Mouse (Mus musculus) ES-E14 (cell line): ENCODE measurements around the gene Khnyn. TPM values are rescaled to one million over a fixed set of nuclear protein-coding genes. Genes with fewer than 3 reads are reported as not detected.

ENCODE experiments used
- DNase-seq: peaks from one replicate; pipeline ENCODE4 v3.0.0-alpha.2; 2013; ENCODE audit warnings: low read depth, low spot score
- H3K27ac ChIP-seq: 2 replicates; pipeline ENCODE4 v1.5.1; 2012; ENCODE audit warnings: low read depth, mild to moderate bottlenecking, low read length, moderate library complexity, mixed read lengths; ENCODE audit not compliant: poor library complexity, insufficient read depth, severe bottlenecking
- H3K36me3 ChIP-seq: 2 replicates; pipeline ENCODE4 v1.6.1; 2012; ENCODE audit warnings: mild to moderate bottlenecking, low read length, moderate library complexity, mixed read lengths; ENCODE audit not compliant: control insufficient read depth, poor library complexity, insufficient read depth, severe bottlenecking
- H3K4me1 ChIP-seq, 2 experiments: fragments of 150-350 bp in 1 of 2; sonication (generic) in 1 of 2; 2 replicates each; pipeline ENCODE4 v1.6.1; 2012; ENCODE audit warnings: low read length in 2 of 2, mild to moderate bottlenecking in 1 of 2, mixed read lengths in 1 of 2; ENCODE audit not compliant: control insufficient read depth in 2 of 2, insufficient read depth in 2 of 2, poor library complexity in 1 of 2
- H3K4me3 ChIP-seq, 2 experiments: fragments of 150-350 bp in 1 of 2; sonication (generic) in 1 of 2; 2 replicates each; pipeline ENCODE4 v1.5.1; 2012; ENCODE audit warnings: low read length in 2 of 2, low read depth in 1 of 2, mild to moderate bottlenecking in 1 of 2, mixed read lengths in 1 of 2; ENCODE audit not compliant: insufficient read depth in 1 of 2, poor library complexity in 1 of 2, severe bottlenecking in 1 of 2
- H3K9ac ChIP-seq: 2 replicates; pipeline ENCODE4 v1.6.1; 2012; ENCODE audit warnings: low read depth, mild to moderate bottlenecking, low read length, mixed read lengths; ENCODE audit not compliant: poor library complexity, insufficient read depth, severe bottlenecking
- H3K9me3 ChIP-seq: fragments of 150-350 bp; sonication (generic); 2 replicates; pipeline ENCODE4 v1.6.1; 2012; ENCODE audit warnings: low read depth, mild to moderate bottlenecking, low read length; ENCODE audit not compliant: control insufficient read depth, insufficient read depth
- CHD2 ChIP-seq: IDR thresholded peaks from 2 replicates; pipeline ENCODE4 v1.6.1; 2014; ENCODE audit warnings: mild to moderate bottlenecking, low read depth, low read length, inconsistent platforms
- HCFC1 ChIP-seq: IDR thresholded peaks from 2 replicates; pipeline ENCODE4 v1.6.1; 2012; ENCODE audit warnings: low read length, inconsistent platforms, borderline replicate concordance; ENCODE audit not compliant: insufficient read depth
- MAFK ChIP-seq: IDR thresholded peaks from 2 replicates; pipeline ENCODE4 v1.6.1; 2014; ENCODE audit warnings: mild to moderate bottlenecking, low read depth, low read length, inconsistent platforms; ENCODE audit not compliant: insufficient read depth
- ZC3H11A ChIP-seq: IDR thresholded peaks from 2 replicates; pipeline ENCODE4 v1.6.1; 2012; ENCODE audit warnings: low read depth, mild to moderate bottlenecking, inconsistent platforms, low read length, borderline replicate concordance
- ZNF384 ChIP-seq: IDR thresholded peaks from 2 replicates; pipeline ENCODE4 v1.6.1; 2012; ENCODE audit warnings: low read depth, low read length, inconsistent platforms
- in situ Hi-C, 2 experiments: fragments of 600-800 bp; cut with MboI; formaldehyde crosslinking; loops; one replicate each; pipeline ENCODE4 v1.15.1; 2025; ENCODE audit warnings: low sequenced_read_pairs in 2 of 2, inconsistent platforms in 1 of 2; ENCODE audit not compliant: unreplicated experiment in 2 of 2
- total RNA-seq: library from RNA; depleted of rRNA; stranded (reverse); fragments of 300-350 nt; gene quantifications from 2 replicates; pipeline ENCODE4 v1.2.3, GENCODE M21; 2012

Gene Khnyn
- total RNA-seq, 1 experiment, result 7.2 TPM

DNA sequence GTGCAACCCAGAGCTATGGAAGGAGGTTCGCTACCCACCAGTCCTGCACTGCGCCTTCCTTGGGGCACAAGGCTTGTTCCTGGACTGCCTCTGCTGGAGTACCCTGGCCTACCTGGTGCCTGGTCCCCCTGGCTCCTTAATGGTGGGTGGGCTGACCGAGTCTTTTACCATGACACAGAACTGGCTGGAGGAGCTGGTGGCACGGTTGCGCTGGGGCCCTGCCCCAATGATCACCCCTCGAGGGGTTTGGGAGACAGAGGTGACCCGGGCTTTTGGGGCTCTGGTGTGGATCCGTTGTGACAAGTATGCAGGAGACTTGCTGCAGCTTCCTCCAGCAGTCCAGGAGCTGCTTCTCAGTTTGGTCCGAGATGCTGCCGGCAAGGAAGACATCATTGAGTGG, 21.8 kb upstream of the Khnyn start:
- Histone ChIP-seq H3K27ac (no peak overlapping the region), H3K4me1 (peaks cover 4 to 6% of the 10 kb centered on the region in 2 experiments; a peak in 3 of 4 replicates), H3K36me3 (peaks cover 17% of the 10 kb centered on the region), H3K9ac (peak overlapping the region; percentile 3; the same call in 1 of the 2 replicates), H3K9me3 (no peaks in the 10 kb centered on the region), H3K4me3 (peak overlapping the region; percentile 10 to 61; a peak in 2 of 4 replicates)
- TF ChIP-seq MAFK (no peak), ZC3H11A (no peak), CHD2 (no peak), HCFC1 (no peak), ZNF384 (no peak)
- in situ Hi-C loops, result no loop called here
- no peak for DNase-seq

DNA sequence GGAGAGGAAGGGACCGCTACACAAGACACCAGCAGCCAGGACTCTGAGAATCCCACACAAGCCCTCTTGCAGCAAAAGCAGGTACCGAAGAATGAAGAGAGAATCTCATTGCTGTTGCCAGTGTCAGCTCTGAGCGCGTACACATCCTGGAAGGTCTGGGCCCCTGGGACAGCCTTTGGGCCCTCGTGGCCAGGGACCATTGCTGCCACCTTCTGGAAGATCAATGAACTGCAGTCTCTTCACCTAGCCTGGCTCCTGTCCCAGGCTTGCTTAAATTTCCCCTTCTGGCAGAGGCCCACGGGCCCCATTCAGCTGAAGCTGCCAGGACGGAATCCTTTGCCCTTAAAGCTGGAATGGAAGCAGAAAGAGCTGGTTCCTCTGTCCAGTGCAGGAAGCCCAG, 21.0 kb upstream of the Khnyn start:
- Histone ChIP-seq H3K9me3 (no peaks in the 10 kb centered on the region), H3K4me3 (peak overlapping the region; percentile 10 to 61), H3K36me3 (peaks cover 17% of the 10 kb centered on the region), H3K27ac (no peak overlapping the region), H3K4me1 (peaks cover 4 to 6% of the 10 kb centered on the region in 2 experiments; a peak in 3 of 4 replicates), H3K9ac (peak overlapping the region; percentile 3; the same call in 1 of the 2 replicates)
- DNase-seq, result peak; percentile 78
- TF ChIP-seq ZC3H11A, result peak; percentile 58; the same call in 1 of the 2 replicates
- no peak; the same call in 1 of the 2 replicates for TF ChIP-seq HCFC1
- in situ Hi-C loops, result no loop called here

DNA sequence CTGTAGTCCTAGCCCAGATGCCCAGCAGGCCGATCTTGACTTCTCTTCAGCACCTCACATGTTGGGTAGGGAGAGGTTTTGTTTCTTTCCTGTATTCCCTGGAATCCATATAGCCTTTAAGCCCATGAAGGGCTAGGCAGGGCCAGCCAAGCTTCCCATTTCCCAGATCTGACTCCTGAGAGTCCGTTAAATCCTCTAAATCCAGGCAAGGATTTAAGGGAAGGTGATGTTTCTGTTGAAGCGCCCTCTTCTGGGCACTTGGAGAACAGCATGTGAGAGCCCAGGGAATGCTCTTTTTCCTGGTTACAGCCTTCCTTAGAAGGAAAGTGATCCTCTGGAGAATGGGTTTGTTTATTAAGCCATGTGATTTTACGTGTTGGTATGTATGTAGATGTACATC, 17.8 kb upstream of the Khnyn start:
- peak; percentile 63 for DNase-seq
- Histone ChIP-seq H3K9me3 (no peaks in the 10 kb centered on the region), H3K4me1 (peaks cover 4 to 8% of the 10 kb centered on the region in 2 experiments; a peak in 3 of 4 replicates), H3K9ac (no peak overlapping the region), H3K4me3 (no peak overlapping the region), H3K27ac (no peak overlapping the region), H3K36me3 (peaks cover 37% of the 10 kb centered on the region)
- in situ Hi-C loops, result no loop called here
- TF ChIP-seq ZC3H11A (peak; percentile 13; the same call in 1 of the 2 replicates), ZNF384 (no peak)

DNA sequence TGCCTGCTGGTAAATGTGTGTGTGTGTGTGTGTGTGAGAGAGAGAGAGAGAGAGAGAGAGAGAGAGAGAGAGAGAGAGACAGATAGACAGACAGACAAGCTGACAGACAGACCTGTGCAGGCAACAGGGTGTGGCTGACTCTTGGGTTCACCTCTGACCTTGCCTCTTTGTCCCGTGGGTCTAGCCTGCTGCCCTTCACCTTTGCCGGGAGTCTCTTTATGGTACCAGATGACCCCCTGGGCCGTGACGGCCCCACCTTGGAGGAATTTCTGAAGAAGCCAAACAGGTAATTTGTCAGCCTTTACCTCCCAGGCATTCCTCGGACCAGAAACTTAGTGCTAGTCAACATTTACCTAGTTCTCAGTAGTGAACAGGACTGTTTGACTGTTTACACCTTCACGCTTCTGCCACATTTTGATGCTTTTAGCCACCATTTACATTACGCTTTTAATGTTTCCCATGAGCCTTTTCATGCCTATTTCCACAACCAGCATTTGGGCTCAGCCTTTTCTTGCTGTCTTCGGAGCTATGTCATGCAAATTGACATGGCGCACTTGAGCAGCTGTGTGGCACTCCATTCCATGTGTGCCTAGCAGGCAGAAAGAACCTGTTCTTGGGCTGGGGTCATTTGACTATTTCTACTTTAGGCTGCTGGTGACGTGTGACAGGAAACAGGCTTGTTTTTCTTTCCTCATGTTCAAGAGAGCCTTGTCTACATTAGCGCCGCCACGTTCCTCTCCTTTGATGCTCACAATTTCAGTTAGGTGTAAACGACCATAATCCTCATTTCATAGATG, 16.3 kb upstream of the Khnyn start:
- Histone ChIP-seq H3K4me3 (no peak overlapping the region; a peak in 1 of 4 replicates), H3K9ac (no peak overlapping the region), H3K9me3 (no peaks in the 10 kb centered on the region), H3K27ac (peak overlapping the region; percentile 66), H3K36me3 (peaks cover 37% of the 10 kb centered on the region), H3K4me1 (peaks cover 1 to 7% of the 10 kb centered on the region in 2 experiments; a peak in 3 of 4 replicates)
- no peak for DNase-seq
- in situ Hi-C loops, result no loop called here
- TF ChIP-seq MAFK, result no peak
- TF ChIP-seq HCFC1, result no peak
- no peak for TF ChIP-seq CHD2
- TF ChIP-seq ZNF384, result no peak
- no peak for TF ChIP-seq ZC3H11A

DNA sequence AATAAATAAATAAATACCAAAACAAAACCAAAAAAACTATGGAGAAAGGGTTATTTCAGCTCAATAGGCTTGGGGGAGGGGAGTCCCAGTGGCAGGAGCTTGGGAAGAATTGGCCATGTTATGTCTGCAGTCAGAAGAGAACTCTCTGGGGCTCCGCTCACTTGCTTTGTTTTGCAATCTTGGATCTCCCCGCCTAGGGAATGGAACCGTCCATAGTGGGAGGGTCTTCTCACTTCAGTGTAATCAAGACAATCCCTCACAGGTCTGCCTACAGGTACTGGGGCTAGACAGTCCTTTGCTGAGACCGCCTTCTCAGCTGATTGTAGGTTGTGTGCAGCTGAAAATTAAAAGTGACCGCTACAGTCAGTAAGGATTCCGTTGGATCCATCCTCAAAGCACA, 15.2 kb upstream of the Khnyn start:
- H3K4me1 ChIP-seq, result peaks cover 1 to 13% of the 10 kb centered on the region in 2 experiments
- H3K27ac ChIP-seq, result no peak overlapping the region; the same call in 1 of the 2 replicates
- no peak overlapping the region for H3K9ac ChIP-seq
- DNase-seq, result no peak
- H3K36me3 ChIP-seq, result peaks cover 33% of the 10 kb centered on the region
- no peak overlapping the region for H3K4me3 ChIP-seq
- in situ Hi-C loops, result no loop called here
- TF ChIP-seq CHD2, result no peak
- no peaks in the 10 kb centered on the region for H3K9me3 ChIP-seq
